Mouse (Mus musculus) cerebellum, adult (tissue): ENCODE measurements around the gene Sag.
"Not testable (repeated sequence)": the region's sequence is repeated elsewhere in the genome, so short reads cannot be mapped to it uniquely, and the experiment has no call there.

Experiments
- ATAC-seq: cut with Nextera tagmentation; 2 replicates; pipeline ENCODE4 v1.9.2; 2017; ENCODE audit warnings: mild to moderate bottlenecking, moderate library complexity, mixed read lengths; ENCODE audit not compliant: insufficient number of reproducible peaks, low FRiP score, low TSS enrichment

Sag gene

GRCm38 (mm10) chr1:87813681-87814080 is 10.2 kb downstream of the Sag start:
- no peak for ATAC-seq

GRCm38 (mm10) chr1:87824420-87824995 is 21.0 kb downstream of the Sag start:
- ATAC-seq: no peak

- no peak for ATAC-seq
These were observed 21.8 kb downstream of the Sag start for GRCm38 (mm10) chr1:87825281-87825680.

- ATAC-seq: no peak
These were observed 22.5 kb downstream of the Sag start for GRCm38 (mm10) chr1:87825991-87826390.

DNA sequence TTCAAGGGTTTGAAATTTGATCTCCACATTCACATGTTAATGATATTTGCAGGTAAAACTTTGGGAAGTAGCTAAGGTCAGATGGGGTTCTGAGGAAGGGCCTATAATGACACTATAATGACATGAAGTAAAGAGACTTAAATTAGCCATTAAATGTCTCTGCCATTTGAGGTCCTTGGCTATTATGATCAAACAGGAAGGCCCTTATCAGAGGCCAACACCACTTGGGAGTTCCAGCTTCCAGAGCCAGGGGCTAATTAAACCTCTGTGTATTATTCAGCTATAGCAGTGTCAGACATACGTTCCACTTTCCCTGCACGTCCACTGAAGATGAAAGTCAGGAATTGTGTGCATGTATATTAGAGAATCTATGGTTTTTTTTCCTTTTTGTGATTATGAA is 23.0 kb downstream of the Sag start:
- no peak for ATAC-seq

DNA sequence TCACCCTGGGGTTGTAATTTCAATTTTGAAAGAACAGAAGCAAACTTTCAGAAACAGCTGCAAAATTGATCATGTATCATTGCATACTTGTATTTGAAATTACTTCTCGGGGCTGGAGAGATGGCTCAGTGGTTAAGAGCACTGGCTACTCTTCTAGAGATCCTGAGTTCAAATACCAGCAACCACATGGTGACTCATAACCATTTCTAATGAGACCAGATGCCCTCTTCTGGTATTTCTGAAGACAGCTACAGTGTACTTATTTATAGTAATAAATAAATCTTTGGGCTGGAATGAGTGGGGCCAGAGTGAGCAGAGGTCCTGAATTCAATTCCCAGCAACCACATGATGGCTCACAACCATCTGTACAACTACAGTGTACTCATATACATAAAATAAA is 24.0 kb downstream of the Sag start:
- not testable (repeated sequence) for ATAC-seq

- no peak for ATAC-seq
These were observed 24.7 kb downstream of the Sag start for GRCm38 (mm10) chr1:87828185-87828584.

DNA sequence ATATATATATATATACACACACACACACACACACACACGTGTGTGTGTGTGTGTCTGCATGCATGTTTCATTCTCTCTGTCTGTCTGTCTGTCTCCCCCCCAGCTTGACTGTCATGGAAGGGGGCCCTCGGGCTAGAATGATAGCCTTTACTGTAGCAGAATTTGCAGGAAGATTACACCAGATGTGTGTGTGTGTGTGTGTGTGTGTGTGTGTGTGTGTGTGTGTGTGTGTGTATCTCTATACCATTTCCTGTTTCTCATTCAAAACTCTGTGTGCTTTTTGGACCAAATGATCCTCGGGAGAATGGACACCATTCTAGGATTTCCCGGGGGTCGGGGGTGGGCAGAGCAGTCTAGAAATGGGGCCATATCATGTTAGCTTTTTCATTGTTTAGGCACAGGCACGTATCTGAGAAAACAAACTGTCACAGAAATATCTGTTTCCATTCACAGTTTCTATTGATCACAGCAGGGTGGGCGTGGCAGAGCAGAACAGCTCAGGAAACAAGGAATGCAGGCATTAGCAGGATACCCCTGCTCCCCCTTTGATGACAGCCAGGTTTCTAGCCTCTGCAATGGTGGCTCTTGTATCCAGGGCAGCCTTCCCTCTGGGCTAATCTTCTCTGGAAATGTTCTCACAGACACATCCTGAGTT is 25.6 kb downstream of the Sag start:
- ATAC-seq: no peak

DNA sequence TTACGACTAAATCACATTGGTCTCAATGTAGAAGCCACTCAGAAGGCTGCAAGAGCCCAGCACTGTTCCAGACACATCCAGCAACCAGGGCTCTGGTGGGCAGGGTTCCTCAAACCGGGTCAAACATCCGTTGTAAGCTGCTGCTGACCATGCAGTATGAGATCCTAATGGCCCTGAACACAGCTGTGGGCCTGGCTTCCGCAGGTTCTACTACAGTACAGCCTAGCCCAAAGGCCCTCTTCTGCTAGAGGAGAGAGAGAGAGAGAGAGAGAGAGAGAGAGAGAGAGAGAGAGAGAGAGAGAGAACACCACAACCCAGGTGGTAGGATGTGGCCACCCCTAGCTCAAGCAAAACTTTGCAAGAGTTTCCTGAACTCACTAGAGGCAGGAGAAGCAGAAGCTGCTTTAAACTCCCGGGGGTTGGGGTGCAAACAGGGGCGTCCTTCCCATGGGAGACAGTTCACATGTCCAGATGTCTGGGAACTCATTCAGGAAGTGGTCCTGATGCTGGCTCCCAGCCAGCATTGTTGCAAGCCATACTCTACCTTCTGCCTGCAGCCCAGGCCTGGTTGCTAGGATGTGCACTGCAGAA is 26.2 kb downstream of the Sag start:
- no peak for ATAC-seq

DNA sequence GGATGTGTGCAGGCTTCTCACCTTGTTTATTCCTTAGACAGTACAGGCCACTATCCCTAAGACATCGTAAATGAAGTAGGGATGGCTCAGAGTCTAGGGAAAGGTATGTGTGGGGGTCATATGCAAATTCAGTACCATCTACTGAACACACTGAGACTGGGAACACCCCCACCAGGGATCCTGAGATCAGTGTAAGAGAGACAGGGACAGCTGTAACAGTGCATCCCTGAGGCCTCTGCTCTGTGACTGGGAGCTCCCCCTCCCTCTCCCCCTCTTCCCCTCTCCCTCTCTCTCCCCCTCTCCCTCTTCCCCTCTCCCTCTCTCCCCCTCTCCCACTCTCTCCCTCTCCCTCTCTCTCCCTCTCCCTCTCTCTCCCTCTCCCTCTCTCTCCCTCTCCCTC is 33.0 kb downstream of the Sag start:
- no peak for ATAC-seq

DNA sequence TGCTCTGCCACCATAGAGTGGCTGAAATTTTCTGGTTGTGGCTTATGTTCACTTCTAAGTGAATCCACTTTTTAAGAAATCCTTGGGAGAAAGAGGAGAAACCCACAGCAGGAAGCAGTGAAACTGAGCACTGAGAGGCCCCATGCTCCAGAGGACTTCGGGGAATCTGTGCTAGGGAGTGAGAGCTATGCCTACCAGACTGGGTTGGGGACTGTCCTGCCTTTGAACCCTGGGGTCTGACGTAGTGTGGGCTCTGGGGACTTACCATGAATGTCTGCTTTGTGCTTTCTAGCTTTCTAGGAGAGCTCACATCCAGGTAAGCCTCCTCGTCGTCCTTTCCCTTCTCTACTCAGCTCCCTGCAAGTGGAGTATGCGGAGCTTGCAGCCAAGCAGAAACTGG is 33.5 kb downstream of the Sag start:
- ATAC-seq: no peak

DNA sequence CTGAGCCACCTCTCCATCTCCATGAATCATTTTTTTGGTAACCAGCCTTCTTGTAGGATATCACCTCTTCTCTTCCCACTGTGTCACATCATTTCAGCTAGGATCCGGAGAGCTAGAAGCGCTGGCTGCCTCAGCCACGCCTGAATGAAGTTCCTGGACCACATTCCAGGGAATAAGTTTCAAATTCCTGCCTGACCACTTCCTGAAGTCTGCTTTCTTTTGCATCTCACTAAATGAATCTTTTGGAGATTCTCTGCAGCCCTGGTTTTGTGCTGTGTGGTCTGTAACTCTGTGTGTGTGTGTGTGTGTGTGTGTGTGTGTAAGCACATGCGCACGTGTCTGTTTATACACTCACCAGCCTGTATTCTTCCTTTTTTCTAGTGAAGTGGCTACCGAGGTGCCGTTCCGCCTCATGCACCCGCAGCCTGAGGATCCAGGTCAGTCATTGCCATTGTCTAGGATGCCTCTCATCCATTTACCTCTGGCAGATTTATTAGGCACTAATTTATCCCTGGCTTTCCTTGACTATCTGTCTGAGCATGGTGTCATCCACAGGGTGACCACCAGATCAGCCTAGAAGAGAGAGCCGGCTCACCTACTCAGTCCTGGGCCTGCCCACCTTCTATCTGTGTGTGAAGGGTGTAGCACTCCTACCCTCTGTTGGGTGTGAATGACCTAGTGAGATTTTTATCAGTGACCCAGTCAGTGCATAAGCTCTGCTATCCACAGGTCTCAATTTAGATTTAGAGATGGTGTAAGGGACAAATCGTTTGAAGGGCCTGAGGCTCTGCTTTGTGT is 37.1 kb downstream of the Sag start:
- no peak for ATAC-seq

DNA sequence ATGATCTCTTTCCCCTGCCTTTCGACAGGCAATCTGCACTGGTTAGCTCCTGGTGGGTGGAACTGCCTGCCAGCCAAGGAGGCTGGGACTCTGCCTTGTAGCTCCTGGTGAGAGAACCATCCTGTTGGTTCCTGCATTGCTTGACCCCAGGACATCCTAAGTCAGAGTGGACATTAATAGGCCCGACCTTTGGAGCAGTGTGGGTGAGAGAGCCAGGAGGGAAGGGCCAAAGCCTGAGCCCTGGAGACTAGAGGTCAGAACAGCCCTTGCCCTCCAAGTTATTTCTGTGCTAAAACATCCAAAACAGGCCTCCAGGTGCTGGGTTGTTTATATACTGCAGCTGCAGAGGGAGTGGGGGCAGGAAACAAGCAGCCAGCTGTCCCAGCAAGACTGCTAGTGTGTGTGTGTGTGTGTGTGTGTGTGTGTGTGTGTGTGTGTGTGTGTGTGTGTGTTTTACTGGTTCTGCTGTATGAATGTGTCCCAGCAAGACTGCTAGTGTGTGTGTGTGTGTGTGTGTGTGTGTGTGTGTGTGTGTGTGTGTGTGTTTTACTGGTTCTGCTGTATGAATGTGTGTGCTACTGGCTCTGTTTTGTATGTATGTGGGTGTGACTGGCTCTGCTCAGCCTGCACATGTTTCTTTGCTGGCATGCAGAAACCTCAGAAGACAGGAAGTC is 43.5 kb downstream of the Sag start:
- no peak for ATAC-seq

DNA sequence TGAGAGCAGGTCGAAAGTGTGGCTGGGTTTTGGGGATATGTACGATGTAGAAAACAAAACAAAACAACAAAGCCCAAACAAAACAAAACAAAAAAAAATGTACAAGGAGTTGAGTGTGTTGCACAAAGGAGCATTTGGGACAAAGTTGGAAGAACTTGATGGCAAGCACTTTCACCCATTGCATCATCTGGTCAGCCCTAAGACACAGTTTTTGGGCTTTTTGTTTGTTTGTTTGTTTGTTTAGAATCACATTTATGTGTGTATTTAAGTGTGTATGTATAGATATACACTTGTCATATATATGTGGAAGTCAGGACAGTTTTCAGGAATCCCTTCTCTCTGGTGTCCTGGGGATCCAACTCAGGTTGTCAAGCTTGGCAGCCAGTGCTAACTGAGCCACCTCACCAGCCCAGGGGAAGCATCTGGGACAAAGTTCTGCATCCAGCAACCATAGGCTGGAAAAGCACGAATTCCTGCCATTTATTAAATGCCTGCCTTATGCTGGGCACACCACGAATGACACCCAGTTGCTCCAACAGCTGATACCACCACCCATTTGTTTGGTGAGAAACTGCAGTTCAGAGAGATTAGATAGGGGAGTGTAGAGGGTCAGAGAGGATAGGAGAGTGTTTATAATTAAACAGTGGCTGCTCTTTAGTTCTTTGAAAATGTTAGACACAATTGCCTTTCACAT is 44.1 kb downstream of the Sag start:
- no peak for ATAC-seq

GRCm38 (mm10) chr1:87848237-87848996 is 44.9 kb downstream of the Sag start:
- no peak for ATAC-seq

GRCm38 (mm10) chr1:87849278-87849677 is 45.8 kb downstream of the Sag start:
- ATAC-seq: no peak

DNA sequence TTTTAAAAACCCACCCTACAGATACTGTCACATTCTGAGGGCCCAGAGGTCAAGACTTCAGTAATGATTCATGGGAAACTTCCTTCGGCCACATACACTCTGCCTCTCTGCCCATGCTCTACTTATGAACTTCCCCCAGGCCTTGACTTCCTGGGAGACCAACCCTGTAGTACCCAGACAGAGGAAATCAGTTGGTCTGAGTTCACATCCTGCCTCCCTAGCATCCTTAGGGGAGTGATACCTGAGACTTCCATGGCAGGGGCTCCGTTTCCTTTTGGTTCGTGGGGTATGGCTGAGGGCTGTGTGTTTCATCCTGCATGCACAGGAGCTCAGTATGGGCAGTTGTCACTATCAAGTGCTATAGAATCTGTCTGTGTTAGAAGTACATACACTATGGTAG is 47.9 kb downstream of the Sag start:
- ATAC-seq: no peak

GRCm38 (mm10) chr1:87852081-87852790 is 48.8 kb downstream of the Sag start:
- ATAC-seq: no peak
